In genomic region chr17:56625495-56625894, GRCm38 (mm10) we compare ENCODE assay signal across 1 mouse cellular context.
A peak's percentile ranks its signal among the peaks of the same experiment; 100 is the strongest.
TF ChIP-seq lines count a peak whose summit lies in the region.

No protein-coding gene starts in this region.

TF ChIP-seq in MEL, 35 proteins besides CTCF, POLR2A, EP300 and RAD21 (continued from another document):
- TF ChIP-seq MAX (IDR thresholded peaks at IDR 0.05; ENCODE audit: low read length) (peak; percentile 12; the same call in 1 of the 2 replicates), CHD1 (IDR thresholded peaks at IDR 0.05; ENCODE audit: low read depth, low read length) (no peak), MXI1 (IDR thresholded peaks at IDR 0.05; ENCODE audit: low read depth, low read length) (peak; percentile 60; the same call in 1 of the 2 replicates), TBP (IDR thresholded peaks at IDR 0.05; ENCODE audit: low read depth, low read length) (peak; percentile 60), RCOR1 (IDR thresholded peaks at IDR 0.05; ENCODE audit: low read depth, low read length) (peak; percentile 36; the same call in 1 of the 2 replicates)
TF ChIP-seq in MEL: peak in this region for 11.
